Mouse (Mus musculus): ENCODE results near the gene Exoc7. TPM values are rescaled to one million over a fixed set of nuclear protein-coding genes. Genes with fewer than 3 reads are reported as not detected.
A peak's percentile ranks its signal among the peaks of the same experiment; 100 is the strongest.
"Not testable (repeated sequence)": the region's sequence is repeated elsewhere in the genome, so short reads cannot be mapped to it uniquely, and the experiment has no call there.

Gene Exoc7
- polyA plus RNA-seq, 1 experiment from 2014 or later, result 63.5 TPM

DNA sequence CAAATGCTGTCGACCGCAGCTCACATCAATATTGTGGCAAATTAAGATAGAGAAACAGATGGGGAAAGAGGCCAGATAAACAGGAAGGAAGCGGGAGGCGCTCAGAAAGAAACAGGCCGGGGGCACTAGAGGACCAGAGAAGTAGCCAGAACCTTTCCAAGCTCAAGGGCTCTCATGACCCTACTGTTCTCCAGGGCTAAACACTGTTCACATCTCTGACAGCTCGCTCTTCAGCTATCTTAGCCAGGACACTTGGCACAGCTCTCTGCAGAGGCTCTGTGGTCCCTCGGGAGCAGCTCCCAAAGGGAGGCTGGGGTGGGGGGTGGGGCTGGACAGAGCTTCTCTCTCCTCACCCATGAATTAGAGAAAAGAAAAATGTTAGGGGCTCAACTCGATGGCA lies 16.5 kb downstream of the Exoc7 start:
- peaks cover under 1% of the 10 kb centered on the region; the same call in 1 of the 2 replicates for H3K27me3 ChIP-seq
- H3K9me3 ChIP-seq, result no peaks in the 10 kb centered on the region
- no peak for ATAC-seq (ENCODE audit: borderline replicate concordance, extremely low read depth, low FRiP score, low TSS enrichment)
- no peak overlapping the region for H3K4me2 ChIP-seq
- no peak overlapping the region for H3K9ac ChIP-seq
- H3K4me1 ChIP-seq, result peaks cover 11% of the 10 kb centered on the region
- H3K36me3 ChIP-seq, result peaks cover 47% of the 10 kb centered on the region
- H3K4me3 ChIP-seq, result no peak overlapping the region
- H3K27ac ChIP-seq, result peak overlapping the region; percentile 22; the same call in 1 of the 2 replicates
- WGBS, result 50% methylated on average over 8 of the region's 8 CpGs

DNA sequence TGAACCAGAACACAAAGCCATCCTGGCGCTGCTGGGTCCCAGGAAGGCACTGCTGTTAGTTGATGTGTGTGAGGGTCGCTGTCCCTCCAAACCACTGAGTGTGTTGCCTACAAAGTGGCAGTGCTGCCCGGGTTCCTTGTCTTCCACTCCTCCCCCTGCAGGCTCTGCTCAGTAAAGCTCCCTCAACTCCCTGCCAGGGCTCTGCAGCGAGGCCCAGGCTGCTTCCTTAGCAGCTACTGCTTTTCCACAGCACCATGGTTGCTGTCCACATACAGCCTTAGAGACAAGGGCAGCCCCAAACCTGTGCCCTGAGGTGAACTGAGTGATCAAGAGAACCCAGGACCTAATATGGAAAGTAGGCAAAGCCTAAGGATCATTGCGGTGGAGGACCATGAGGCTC lies 19.7 kb downstream of the Exoc7 start:
- 79% methylated on average over 5 of the region's 5 CpGs for WGBS
- Histone ChIP-seq H3K4me2 (no peak overlapping the region), H3K4me3 (no peak overlapping the region), H3K4me1 (peaks cover 19% of the 10 kb centered on the region), H3K27ac (no peak overlapping the region), H3K36me3 (peaks cover 36% of the 10 kb centered on the region), H3K27me3 (peaks cover 33% of the 10 kb centered on the region), H3K9ac (no peak overlapping the region), H3K9me3 (no peaks in the 10 kb centered on the region)
- ATAC-seq (ENCODE audit: borderline replicate concordance, extremely low read depth, low FRiP score, low TSS enrichment), result no peak

DNA sequence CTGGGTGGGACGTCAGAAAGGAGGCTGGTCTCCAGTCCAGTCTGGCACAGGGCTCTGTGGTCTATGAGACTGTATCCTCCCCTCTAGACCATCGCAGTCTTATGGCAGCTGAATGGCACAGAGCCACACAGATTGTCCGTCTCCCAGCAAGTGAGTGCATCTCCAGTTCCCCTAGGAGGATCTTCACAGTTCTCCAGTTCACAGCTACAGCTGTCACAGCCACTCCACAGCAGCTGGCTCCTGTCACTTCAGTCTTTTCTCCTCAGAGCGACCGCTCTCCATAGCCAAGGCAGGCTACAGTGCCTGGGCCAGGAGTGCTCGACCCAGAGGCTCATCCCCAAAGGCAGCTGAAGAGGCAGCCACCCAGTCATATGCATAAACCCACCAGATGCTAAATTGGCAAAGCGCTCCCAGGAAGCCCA lies 21.3 kb downstream of the Exoc7 start:
- Histone ChIP-seq H3K36me3 (peaks cover 23% of the 10 kb centered on the region), H3K4me1 (peaks cover 26% of the 10 kb centered on the region), H3K9me3 (no peaks in the 10 kb centered on the region), H3K9ac (no peak overlapping the region), H3K27ac (peak overlapping the region; percentile 59; the same call in 1 of the 2 replicates), H3K4me3 (no peak overlapping the region), H3K4me2 (no peak overlapping the region), H3K27me3 (peaks cover 49% of the 10 kb centered on the region)
- peak; percentile 86 for ATAC-seq (ENCODE audit: borderline replicate concordance, extremely low read depth, low FRiP score, low TSS enrichment)
- WGBS, result 30% methylated on average over 7 of the region's 7 CpGs

GRCm38 (mm10) chr11:116283982-116284381 lies 23.1 kb downstream of the Exoc7 start:
- H3K9ac ChIP-seq, result no peak overlapping the region
- peaks cover 12% of the 10 kb centered on the region for H3K36me3 ChIP-seq
- H3K9me3 ChIP-seq, result no peaks in the 10 kb centered on the region
- ATAC-seq (ENCODE audit: borderline replicate concordance, extremely low read depth, low FRiP score, low TSS enrichment), result no peak
- no peak overlapping the region for H3K4me3 ChIP-seq
- H3K4me2 ChIP-seq, result no peak overlapping the region
- peaks cover 61% of the 10 kb centered on the region for H3K27me3 ChIP-seq
- H3K4me1 ChIP-seq, result peaks cover 22% of the 10 kb centered on the region
- WGBS, result 28% methylated on average over 6 of the region's 6 CpGs
- no peak overlapping the region for H3K27ac ChIP-seq

- WGBS, result 8% methylated on average over 48 of the region's 48 CpGs
- ATAC-seq (ENCODE audit: borderline replicate concordance, extremely low read depth, low FRiP score, low TSS enrichment), result no peak
- peaks cover 61% of the 10 kb centered on the region for H3K27me3 ChIP-seq
- peaks cover 22% of the 10 kb centered on the region for H3K4me1 ChIP-seq
- no peak overlapping the region for H3K9ac ChIP-seq
- no peaks in the 10 kb centered on the region for H3K9me3 ChIP-seq
- no peak overlapping the region for H3K4me2 ChIP-seq
- H3K27ac ChIP-seq, result no peak overlapping the region
- no peak overlapping the region for H3K4me3 ChIP-seq
- peaks cover 3% of the 10 kb centered on the region; the same call in 1 of the 2 replicates for H3K36me3 ChIP-seq
Measured at GRCm38 (mm10) chr11:116282912-116283521, 24.0 kb downstream of the Exoc7 start.

DNA sequence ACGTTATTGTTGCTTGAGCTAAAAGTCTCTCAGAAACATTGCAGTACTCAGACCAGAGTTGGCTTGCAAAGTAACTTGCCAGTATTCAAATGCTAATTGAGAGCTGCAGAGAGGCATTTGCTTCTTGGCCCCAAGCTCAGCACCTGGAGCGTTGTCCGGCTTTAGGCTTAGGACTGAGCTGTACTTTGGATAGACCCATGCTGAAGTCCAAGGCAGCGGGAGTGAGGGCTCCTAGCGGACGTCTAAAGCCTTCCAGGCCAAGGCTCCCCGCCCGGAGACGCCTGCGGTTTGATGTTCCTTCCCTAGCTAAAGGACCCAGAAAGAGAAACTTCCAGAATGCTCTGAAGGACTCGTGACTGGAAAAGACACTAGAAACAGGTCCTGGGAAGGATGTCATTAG lies 24.9 kb downstream of the Exoc7 start:
- peak overlapping the region; percentile 28; the same call in 1 of the 2 replicates for H3K4me3 ChIP-seq
- 2% methylated on average over 11 of the region's 11 CpGs for WGBS
- H3K36me3 ChIP-seq, result no peaks in the 10 kb centered on the region
- no peak overlapping the region for H3K27ac ChIP-seq
- H3K27me3 ChIP-seq, result peaks cover 61% of the 10 kb centered on the region
- ATAC-seq (ENCODE audit: borderline replicate concordance, extremely low read depth, low FRiP score, low TSS enrichment), result no peak
- no peaks in the 10 kb centered on the region for H3K9me3 ChIP-seq
- no peak overlapping the region for H3K4me2 ChIP-seq
- H3K4me1 ChIP-seq, result peaks cover 22% of the 10 kb centered on the region
- no peak overlapping the region for H3K9ac ChIP-seq

- no peak for ATAC-seq (ENCODE audit: borderline replicate concordance, extremely low read depth, low FRiP score, low TSS enrichment)
- Histone ChIP-seq H3K36me3 (no peaks in the 10 kb centered on the region), H3K4me1 (peaks cover 22% of the 10 kb centered on the region), H3K9me3 (no peaks in the 10 kb centered on the region), H3K27ac (no peak overlapping the region), H3K4me2 (peak overlapping the region; percentile 55), H3K4me3 (peak overlapping the region; percentile 28), H3K27me3 (peaks cover 61% of the 10 kb centered on the region), H3K9ac (peak overlapping the region; percentile 7; the same call in 1 of the 2 replicates)
- 3% methylated on average over 18 of the region's 18 CpGs for WGBS
Measured at GRCm38 (mm10) chr11:116281671-116282070, 25.4 kb downstream of the Exoc7 start.

GRCm38 (mm10) chr11:116280751-116281663 lies 26.0 kb downstream of the Exoc7 start, which contains the start of gene Galr2:
Gene Galr2, plus strand, starts transcription at chr11:116280939.
- H3K4me2 ChIP-seq, result peak within 1 kb of the TSS; percentile 55
- H3K4me1 ChIP-seq, result peaks cover 19% of the 10 kb centered on the region
- no peak for ATAC-seq (ENCODE audit: borderline replicate concordance, extremely low read depth, low FRiP score, low TSS enrichment)
- H3K36me3 ChIP-seq, result no peaks in the 10 kb centered on the region
- H3K27ac ChIP-seq, result no peak within 1 kb of the TSS
- peak within 1 kb of the TSS; percentile 28 for H3K4me3 ChIP-seq
- 5% methylated on average over 48 of the region's 48 CpGs for WGBS
- H3K27me3 ChIP-seq, result peaks cover 61% of the 10 kb centered on the region
- peak within 1 kb of the TSS; percentile 7; the same call in 1 of the 2 replicates for H3K9ac ChIP-seq
- no peaks in the 10 kb centered on the region for H3K9me3 ChIP-seq

GRCm38 (mm10) chr11:116277184-116277583 lies 29.8 kb downstream of the Exoc7 start:
- H3K27me3 ChIP-seq, result peaks cover 26% of the 10 kb centered on the region
- not testable (repeated sequence) for H3K9ac ChIP-seq; H3K36me3 ChIP-seq; H3K27ac ChIP-seq; H3K9me3 ChIP-seq; H3K4me2 ChIP-seq; ATAC-seq (ENCODE audit: borderline replicate concordance, extremely low read depth, low FRiP score, low TSS enrichment); H3K4me3 ChIP-seq
- 82% methylated on average over 1 of the region's 1 CpGs for WGBS
- H3K4me1 ChIP-seq, result peaks cover 24% of the 10 kb centered on the region

DNA sequence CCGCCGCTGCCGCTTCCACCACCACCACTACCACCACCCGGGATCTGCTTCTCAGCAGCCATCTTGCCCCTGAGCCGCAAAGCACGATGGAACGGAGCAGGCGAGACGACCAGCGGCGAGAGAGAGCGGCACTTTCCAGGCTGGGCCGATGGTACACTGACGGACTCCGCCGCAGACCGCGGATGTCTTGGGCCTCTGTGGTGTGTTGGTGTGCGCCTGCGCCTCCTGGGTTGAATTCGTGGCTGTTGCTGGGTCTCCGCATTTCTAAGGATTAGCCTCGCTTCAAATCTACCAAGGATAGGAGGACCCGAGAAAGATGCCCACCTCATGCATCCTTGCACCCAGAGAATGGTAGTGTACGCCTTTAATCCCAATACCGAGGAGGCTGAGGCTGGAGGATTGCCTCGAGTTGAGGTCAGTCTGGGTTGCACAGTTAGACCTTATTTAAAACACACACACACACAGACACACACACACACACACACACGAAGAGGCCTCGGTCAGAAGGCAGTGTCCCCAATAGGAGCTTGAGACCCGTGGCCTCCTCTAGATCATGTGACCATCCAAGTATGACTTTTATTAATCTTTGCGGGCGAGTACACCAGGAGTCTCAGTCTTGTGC lies 32.9 kb downstream of the Exoc7 start, which contains the start of gene Srp68:
Srp68 (minus strand) TSS at position 173 of the 622 bp plus-strand sequence.
- Histone ChIP-seq H3K4me1 (peaks cover 21% of the 10 kb centered on the region), H3K9me3 (no peaks in the 10 kb centered on the region), H3K9ac (peak within 1 kb of the TSS; percentile 91), H3K36me3 (peaks cover 24% of the 10 kb centered on the region), H3K4me3 (peak within 1 kb of the TSS; percentile 89), H3K4me2 (peak within 1 kb of the TSS; percentile 65), H3K27ac (peak within 1 kb of the TSS; percentile 74), H3K27me3 (no peaks in the 10 kb centered on the region)
- 2% methylated on average over 32 of the region's 32 CpGs for WGBS
- peak; percentile 98 for ATAC-seq (ENCODE audit: borderline replicate concordance, extremely low read depth, low FRiP score, low TSS enrichment)

DNA sequence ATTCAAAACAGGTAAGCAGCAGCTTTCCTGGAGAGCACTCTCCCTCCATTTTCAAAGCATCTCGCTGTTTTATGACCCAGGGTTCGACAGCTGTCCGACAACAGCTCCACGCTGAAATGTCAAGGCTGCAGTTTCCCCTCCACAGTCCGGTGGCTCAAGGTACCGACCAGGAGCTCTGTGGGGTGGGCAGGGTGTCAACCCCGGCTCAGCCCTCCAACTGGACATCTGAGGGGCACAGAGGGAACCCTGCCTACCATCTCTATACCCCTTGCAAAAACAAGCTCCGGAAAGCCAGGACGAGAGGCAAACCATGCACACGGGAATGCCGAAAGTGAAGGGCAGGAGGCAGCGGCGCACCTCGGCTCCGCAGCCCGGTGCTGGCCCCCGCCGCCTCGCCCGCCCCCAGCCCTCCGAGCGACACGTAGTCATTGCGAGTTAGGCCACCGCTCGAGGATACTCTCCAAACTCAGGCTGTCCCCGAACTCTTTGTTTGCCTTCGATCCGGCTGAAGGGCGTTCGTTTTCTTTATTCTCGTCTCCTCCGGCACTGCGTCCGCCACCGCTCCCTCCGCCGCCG lies 33.5 kb downstream of the Exoc7 start:
- peaks cover 29% of the 10 kb centered on the region for H3K36me3 ChIP-seq
- H3K9me3 ChIP-seq, result no peaks in the 10 kb centered on the region
- ATAC-seq (ENCODE audit: borderline replicate concordance, extremely low read depth, low FRiP score, low TSS enrichment), result peak; percentile 25; the same call in 1 of the 2 replicates
- H3K27me3 ChIP-seq, result no peaks in the 10 kb centered on the region
- WGBS, result under 1% methylated on average over 39 of the region's 39 CpGs
- H3K4me2 ChIP-seq, result peak overlapping the region; percentile 65
- peaks cover 21% of the 10 kb centered on the region for H3K4me1 ChIP-seq
- H3K9ac ChIP-seq, result peak overlapping the region; percentile 91
- peak overlapping the region; percentile 89 for H3K4me3 ChIP-seq
- H3K27ac ChIP-seq, result peak overlapping the region; percentile 74

Measured in lung, embryonic 15.5 days (tissue).